Mouse (Mus musculus) liver, embryonic 11.5 days (tissue): ENCODE results near the gene Cnot2. TPM values are rescaled to one million over a fixed set of nuclear protein-coding genes. Genes with fewer than 3 reads are reported as not detected.

Experiments used
- ATAC-seq: fragments of 200-750 bp; cut with Nextera tagmentation; replicated peaks from 2 replicates; pipeline ENCODE4 v1.8.0; 2017; ENCODE audit warnings: moderate number of reproducible peaks, mild to moderate bottlenecking, moderate TSS enrichment, moderate library complexity; ENCODE audit not compliant: low FRiP score
- DNase-seq: peaks from one replicate; pipeline ENCODE4 v3.0.0-alpha.2; 2017; ENCODE audit warnings: low spot score
- H3K27ac ChIP-seq: fragments of 300-500 bp; sonication (generic); 2 replicates; pipeline ENCODE4 v1.5.1; 2014; ENCODE audit warnings: mild to moderate bottlenecking, low read depth, low read length, control low read depth
- H3K27me3 ChIP-seq: fragments of 300-500 bp; sonication (generic); replicated peaks from 2 replicates; pipeline ENCODE4 v1.6.1; 2014; ENCODE audit warnings: low read length, mixed read lengths; ENCODE audit not compliant: control insufficient read depth, insufficient read depth
- H3K36me3 ChIP-seq: fragments of 300-500 bp; sonication (generic); 2 replicates; pipeline ENCODE4 v1.6.1; 2014; ENCODE audit warnings: mild to moderate bottlenecking, low read length, moderate library complexity, mixed read lengths; ENCODE audit not compliant: control insufficient read depth, insufficient read depth
- H3K4me1 ChIP-seq: fragments of 300-500 bp; sonication (generic); replicated peaks from 2 replicates; pipeline ENCODE4 v1.6.1; 2014; ENCODE audit warnings: low read length, mixed read lengths; ENCODE audit not compliant: control insufficient read depth, insufficient read depth
- H3K4me2 ChIP-seq: fragments of 300-500 bp; sonication (generic); 2 replicates; pipeline ENCODE4 v1.6.1; 2014; ENCODE audit warnings: mild to moderate bottlenecking, control low read depth, moderate library complexity
- H3K4me3 ChIP-seq: fragments of 300-500 bp; sonication (generic); 2 replicates; pipeline ENCODE4 v1.5.1; 2014; ENCODE audit warnings: low read depth, low read length, control low read depth
- H3K9ac ChIP-seq: fragments of 300-500 bp; sonication (generic); 2 replicates; pipeline ENCODE4 v1.6.1; 2014; ENCODE audit warnings: low read depth, low read length, control low read depth
- H3K9me3 ChIP-seq: fragments of 300-500 bp; sonication (generic); 2 replicates; pipeline ENCODE4 v1.6.1; 2016; ENCODE audit warnings: low read length, inconsistent platforms, mixed read lengths; ENCODE audit not compliant: control insufficient read depth
- WGBS: fragments of 180-500 bp; shearing (Covaris S2); extraction: QIAGEN DNeasy Blood & Tissue Kit; methylation state at CpG from one replicate; pipeline ENCODE4 v1.1.7; 2014; 5-methylcytosine and 5-hydroxymethylcytosine counted together
- microRNA-seq: library from miRNA; unstranded; fragments of <30 nt; microRNA quantifications from one replicate; pipeline ENCODE4, GENCODE M21; 2017; ENCODE audit warnings: borderline number of aligned reads
- polyA plus RNA-seq: library from polyadenylated mRNA; unstranded; fragments of >200 nt; fragmentation: Nextera tagmentation; extraction: Ambion mirVana; gene quantifications from 2 replicates; pipeline ENCODE4 v1.2.1, GENCODE M21; 2014

The Cnot2 gene
- polyA plus RNA-seq, 1 experiment from 2014 or later: 77.2 TPM

GRCm38 (mm10) chr10:116444371-116444770 lies 136.9 kb downstream of the Cnot2 start:
- H3K27me3 ChIP-seq: no peaks in the 10 kb centered on the region
- H3K9me3 ChIP-seq: no peaks in the 10 kb centered on the region; the same call in 1 of the 2 replicates
- WGBS: 92% methylated on average over 10 of the region's 10 CpGs
- no peaks in the 10 kb centered on the region for H3K4me1 ChIP-seq
- H3K4me2 ChIP-seq: no peak overlapping the region
- H3K36me3 ChIP-seq: no peaks in the 10 kb centered on the region
- H3K9ac ChIP-seq: no peak overlapping the region
- DNase-seq: no peak
- no peak for ATAC-seq
- H3K27ac ChIP-seq: no peak overlapping the region
- H3K4me3 ChIP-seq: no peak overlapping the region

GRCm38 (mm10) chr10:116440946-116441345 lies 140.4 kb downstream of the Cnot2 start:
- WGBS: 93% methylated on average over 7 of the region's 7 CpGs
- DNase-seq: no peak
- H3K36me3 ChIP-seq: no peaks in the 10 kb centered on the region
- no peak overlapping the region for H3K9ac ChIP-seq
- no peak overlapping the region for H3K27ac ChIP-seq
- H3K9me3 ChIP-seq: peaks cover 6% of the 10 kb centered on the region; the same call in 1 of the 2 replicates
- no peaks in the 10 kb centered on the region for H3K4me1 ChIP-seq
- no peak overlapping the region for H3K4me2 ChIP-seq
- no peak for ATAC-seq
- H3K4me3 ChIP-seq: no peak overlapping the region
- H3K27me3 ChIP-seq: no peaks in the 10 kb centered on the region

GRCm38 (mm10) chr10:116440088-116440487 lies 141.2 kb downstream of the Cnot2 start:
- WGBS: 66% methylated on average over 10 of the region's 10 CpGs
- Histone ChIP-seq H3K27ac (no peak overlapping the region), H3K4me1 (no peaks in the 10 kb centered on the region), H3K4me3 (no peak overlapping the region), H3K4me2 (no peak overlapping the region), H3K9ac (no peak overlapping the region), H3K27me3 (no peaks in the 10 kb centered on the region), H3K9me3 (peaks cover 6% of the 10 kb centered on the region; the same call in 1 of the 2 replicates), H3K36me3 (no peaks in the 10 kb centered on the region)
- no peak for DNase-seq
- ATAC-seq: peak; percentile 54; the same call in 1 of the 2 replicates

GRCm38 (mm10) chr10:116435455-116435854 lies 145.9 kb downstream of the Cnot2 start:
- Histone ChIP-seq H3K4me1 (no peaks in the 10 kb centered on the region), H3K9ac (no peak overlapping the region), H3K4me2 (no peak overlapping the region), H3K27ac (no peak overlapping the region), H3K4me3 (no peak overlapping the region), H3K27me3 (no peaks in the 10 kb centered on the region), H3K9me3 (peaks cover 6% of the 10 kb centered on the region; the same call in 1 of the 2 replicates), H3K36me3 (no peaks in the 10 kb centered on the region)
- WGBS: 85% methylated on average over 12 of the region's 12 CpGs
- DNase-seq (no peak), ATAC-seq (no peak)

Small RNA genes lying within 50 kb of the gene (microRNA-seq; reads per million reads assigned to microRNA genes)
- gene Gm25190: not detected

Other genes starting within 250 kb of the Cnot2 start
- gene Kcnmb4, start 107.6 kb downstream of the Cnot2 start, polyA plus RNA-seq: 1.8 and 2.7 TPM in 2 replicates